Mouse (Mus musculus): Measurements from ENCODE around the gene Hist1h1e. TPM values are rescaled to one million over a fixed set of nuclear protein-coding genes. Genes with fewer than 3 reads are reported as not detected.
"Not testable (repeated sequence)": the region's sequence is repeated elsewhere in the genome, so short reads cannot be mapped to it uniquely, and the experiment has no call there.

Gene Hist1h1e
- 11.6 and 13.7 TPM in 2 replicates for polyA plus RNA-seq (2015; fragmentation: Nextera tagmentation; extraction: Ambion mirVana)

DNA sequence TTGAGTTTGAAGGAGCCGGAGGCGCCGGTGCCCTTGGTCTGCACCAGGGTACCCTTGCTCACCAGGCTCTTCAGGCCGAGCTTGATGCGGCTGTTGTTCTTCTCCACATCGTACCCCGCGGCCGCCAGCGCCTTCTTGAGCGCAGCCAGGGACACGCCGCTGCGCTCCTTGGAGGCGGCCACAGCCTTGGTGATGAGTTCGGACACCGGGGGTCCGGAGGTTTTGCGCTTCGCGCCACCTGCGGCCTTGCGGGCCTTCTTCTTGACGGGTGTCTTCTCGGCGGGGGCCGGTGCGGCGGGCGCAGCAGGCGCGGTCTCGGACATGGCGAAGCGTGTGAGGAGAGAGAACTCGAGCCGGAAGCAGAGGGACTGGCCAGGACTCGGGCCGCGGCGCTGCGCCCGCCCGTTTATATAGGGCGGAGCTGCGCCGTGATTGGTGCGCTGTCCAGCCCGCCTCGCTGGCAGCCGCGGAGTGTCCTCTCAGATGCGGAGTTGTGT lies at the start of gene Hist1h1e:
TSS of gene Hist1h1e (minus strand) at position 384 of the 497 bp plus-strand sequence.
- not testable (repeated sequence) for H3K36me3 ChIP-seq, H3K27me3 ChIP-seq, H3K9me3 ChIP-seq
- peak; percentile 91 for ATAC-seq (replicated peaks)
- Histone ChIP-seq H3K27ac (replicated peaks) (peak within 1 kb of the TSS; percentile 94), H3K4me2 (replicated peaks) (peak within 1 kb of the TSS; percentile 96), H3K4me3 (peak within 1 kb of the TSS; percentile 69), H3K9ac (replicated peaks) (peak within 1 kb of the TSS; percentile 85), H3K4me1 (peaks cover 25% of the 10 kb centered on the region)
- under 1% methylated on average over 53 of the region's 53 CpGs for WGBS

DNA sequence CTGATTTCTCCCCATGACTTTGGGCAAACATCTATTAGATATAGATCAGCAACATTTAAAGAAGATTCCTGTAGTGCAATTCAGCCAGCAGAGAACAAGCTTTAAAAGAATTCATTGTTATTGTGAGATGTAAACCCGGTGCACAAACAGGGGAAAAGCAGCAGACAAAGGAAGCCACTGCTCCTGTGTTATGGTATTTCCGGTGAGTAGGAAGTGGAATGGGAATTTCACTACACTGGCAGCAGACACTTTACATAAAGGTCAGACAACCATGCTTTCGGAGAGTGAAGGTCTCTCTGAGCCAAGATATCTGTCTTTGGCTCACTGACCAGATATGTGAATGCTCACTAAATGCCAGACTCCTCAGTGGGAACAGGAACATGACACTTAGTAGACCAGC lies 40.2 kb upstream of the Hist1h1e start:
- Histone ChIP-seq H3K4me2 (replicated peaks) (no peak overlapping the region), H3K27ac (replicated peaks) (no peak overlapping the region), H3K4me1 (no peaks in the 10 kb centered on the region), H3K9ac (replicated peaks) (no peak overlapping the region), H3K4me3 (no peak overlapping the region), H3K36me3 (no peaks in the 10 kb centered on the region), H3K9me3 (no peaks in the 10 kb centered on the region), H3K27me3 (no peaks in the 10 kb centered on the region)
- ATAC-seq (replicated peaks) = no peak
- 71% methylated on average over 3 of the region's 3 CpGs for WGBS

DNA sequence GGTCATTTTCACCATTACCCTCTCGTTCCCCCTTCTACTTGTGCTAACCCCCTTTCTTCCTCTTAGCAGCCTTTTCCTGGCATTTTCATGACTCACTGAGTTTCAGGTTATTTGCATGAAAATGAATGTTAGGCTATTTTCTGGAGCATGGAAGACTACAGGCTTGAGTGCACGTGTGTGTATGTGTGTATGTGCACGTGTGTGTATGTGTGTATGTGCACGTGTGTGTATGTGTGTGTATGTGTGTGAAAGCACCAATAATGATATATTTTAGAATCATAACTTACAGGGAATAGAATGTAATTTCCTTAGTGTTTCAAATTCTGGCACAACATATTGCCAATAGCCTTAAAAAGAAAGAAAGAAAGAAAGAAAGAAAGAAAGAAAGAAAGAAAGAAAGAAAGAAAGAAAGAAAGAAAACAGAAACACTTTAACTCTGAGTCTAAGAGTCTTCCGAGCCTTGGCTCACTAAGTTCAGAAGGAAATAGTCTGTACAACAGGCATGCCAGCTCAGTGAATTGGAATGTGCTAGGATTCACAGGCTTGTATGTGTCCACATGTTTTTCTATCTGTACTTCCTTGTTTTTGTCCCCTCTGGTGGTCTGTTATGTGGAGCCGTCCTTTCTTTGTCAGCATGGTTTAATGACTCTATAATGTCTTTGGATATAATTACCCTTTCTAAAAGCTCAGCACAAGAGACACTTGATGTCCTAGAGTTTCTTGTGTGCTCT lies 37.4 kb upstream of the Hist1h1e start:
- Histone ChIP-seq H3K27ac (replicated peaks) (no peak overlapping the region), H3K4me2 (replicated peaks) (no peak overlapping the region), H3K27me3 (no peaks in the 10 kb centered on the region), H3K4me1 (no peaks in the 10 kb centered on the region), H3K9ac (replicated peaks) (no peak overlapping the region), H3K4me3 (no peak overlapping the region), H3K36me3 (no peaks in the 10 kb centered on the region), H3K9me3 (no peaks in the 10 kb centered on the region)
- WGBS = 60% methylated on average over 6 of the region's 6 CpGs
- ATAC-seq (replicated peaks) = no peak

DNA sequence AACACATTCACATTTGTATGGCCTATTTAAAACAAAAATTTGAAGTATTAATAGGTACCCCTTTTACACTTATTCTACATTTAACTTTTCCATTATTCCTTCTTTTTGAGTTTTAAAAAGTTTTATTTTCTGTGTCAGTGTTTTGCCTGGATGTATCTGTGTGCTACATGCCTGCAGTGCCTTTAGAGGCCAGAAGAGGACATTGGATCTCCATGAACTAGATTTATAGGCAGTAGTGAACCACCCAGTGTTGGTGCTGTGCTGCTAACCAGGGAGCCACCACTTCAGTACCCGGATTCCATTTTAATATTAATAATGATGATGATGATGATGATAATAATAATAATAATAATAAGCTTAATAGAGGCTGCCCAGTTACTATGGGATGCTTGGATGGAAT lies 8.3 kb upstream of the Hist1h1e start:
- H3K27me3 ChIP-seq = no peaks in the 10 kb centered on the region
- H3K9ac ChIP-seq (replicated peaks) = no peak overlapping the region
- H3K36me3 ChIP-seq = no peaks in the 10 kb centered on the region
- H3K4me2 ChIP-seq (replicated peaks) = no peak overlapping the region
- WGBS = 51% methylated on average over 1 of the region's 1 CpGs
- no peaks in the 10 kb centered on the region for H3K4me1 ChIP-seq
- no peak for ATAC-seq (replicated peaks)
- no peaks in the 10 kb centered on the region for H3K9me3 ChIP-seq
- H3K4me3 ChIP-seq = no peak overlapping the region
- no peak overlapping the region for H3K27ac ChIP-seq (replicated peaks)

DNA sequence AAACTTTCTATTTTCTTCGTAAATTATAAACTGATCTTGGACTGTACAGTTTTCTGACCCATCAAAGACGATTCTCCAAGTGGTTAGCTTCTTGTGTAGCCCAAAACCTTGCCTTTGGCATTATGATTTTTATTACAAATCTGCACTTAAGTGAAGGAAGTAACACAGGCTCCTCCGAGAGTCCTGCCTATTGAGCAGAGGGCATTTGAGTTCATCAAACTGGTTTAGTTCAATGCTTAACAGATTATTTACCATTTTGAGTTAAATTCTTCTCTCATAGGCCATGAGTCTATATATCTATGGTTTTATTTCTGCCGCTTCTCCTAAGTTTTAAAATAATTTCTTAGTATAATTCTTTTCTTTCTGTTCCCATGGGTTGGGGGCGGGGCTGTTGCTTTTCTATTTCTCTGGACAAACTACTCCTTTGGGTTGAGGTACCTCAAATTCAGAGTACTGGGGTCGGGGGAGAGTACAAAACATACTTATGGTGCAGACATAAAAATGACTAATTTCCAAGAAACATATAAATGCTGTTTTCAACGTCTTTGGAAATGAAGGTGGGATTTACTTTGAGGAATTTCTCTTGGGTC lies 598 bp upstream of the Hist1h1e start:
- H3K27me3 ChIP-seq = no peaks in the 10 kb centered on the region
- H3K36me3 ChIP-seq = no peaks in the 10 kb centered on the region
- H3K9me3 ChIP-seq = no peaks in the 10 kb centered on the region
- peak overlapping the region; percentile 96 for H3K4me2 ChIP-seq (replicated peaks)
- peaks cover 25% of the 10 kb centered on the region for H3K4me1 ChIP-seq
- H3K27ac ChIP-seq (replicated peaks) = peak overlapping the region; percentile 94
- peak overlapping the region; percentile 69 for H3K4me3 ChIP-seq
- no peak for ATAC-seq (replicated peaks)
- 29% methylated on average over 7 of the region's 7 CpGs for WGBS
- H3K9ac ChIP-seq (replicated peaks) = peak overlapping the region; percentile 85; the same call in 1 of the 2 replicates

DNA sequence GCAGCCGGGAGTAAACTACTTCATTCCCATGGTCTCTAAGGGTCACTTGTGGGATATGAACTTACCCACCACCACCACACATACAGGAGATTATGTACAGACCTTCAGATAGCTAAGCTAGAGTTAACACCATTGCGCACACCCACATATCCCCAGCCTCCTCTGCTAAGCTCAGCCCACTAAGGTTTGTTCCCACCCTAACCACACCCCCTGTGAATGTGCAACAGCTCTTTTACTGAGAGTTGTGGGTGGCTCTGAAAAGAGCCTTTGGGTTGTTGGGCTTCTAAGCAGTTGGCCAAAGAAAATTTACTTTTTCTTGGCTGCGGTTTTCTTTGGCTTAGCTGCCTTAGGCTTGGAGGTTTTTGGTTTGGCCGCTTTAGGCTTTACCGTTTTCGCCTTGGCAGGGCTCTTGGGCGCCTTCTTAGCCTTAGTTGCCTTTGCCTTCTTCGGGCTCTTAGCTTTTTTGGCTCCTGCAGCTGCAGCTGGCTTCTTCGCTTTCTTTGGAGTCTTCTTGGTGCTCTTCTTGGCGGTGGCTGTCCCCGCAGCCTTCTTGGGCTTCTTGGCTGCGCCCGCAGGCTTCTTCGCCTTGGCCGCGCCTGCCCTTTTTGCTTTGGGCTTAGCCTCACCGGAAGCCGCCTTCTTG lies 705 bp downstream of the Hist1h1e start:
- H3K9me3 ChIP-seq = no peaks in the 10 kb centered on the region
- H3K4me2 ChIP-seq (replicated peaks) = peak overlapping the region; percentile 96
- peak overlapping the region; percentile 94 for H3K27ac ChIP-seq (replicated peaks)
- under 1% methylated on average over 18 of the region's 18 CpGs for WGBS
- H3K4me3 ChIP-seq = peak overlapping the region; percentile 69
- peaks cover 25% of the 10 kb centered on the region for H3K4me1 ChIP-seq
- H3K36me3 ChIP-seq = no peaks in the 10 kb centered on the region
- peak; percentile 91 for ATAC-seq (replicated peaks)
- no peaks in the 10 kb centered on the region for H3K27me3 ChIP-seq
- H3K9ac ChIP-seq (replicated peaks) = peak overlapping the region; percentile 85

DNA sequence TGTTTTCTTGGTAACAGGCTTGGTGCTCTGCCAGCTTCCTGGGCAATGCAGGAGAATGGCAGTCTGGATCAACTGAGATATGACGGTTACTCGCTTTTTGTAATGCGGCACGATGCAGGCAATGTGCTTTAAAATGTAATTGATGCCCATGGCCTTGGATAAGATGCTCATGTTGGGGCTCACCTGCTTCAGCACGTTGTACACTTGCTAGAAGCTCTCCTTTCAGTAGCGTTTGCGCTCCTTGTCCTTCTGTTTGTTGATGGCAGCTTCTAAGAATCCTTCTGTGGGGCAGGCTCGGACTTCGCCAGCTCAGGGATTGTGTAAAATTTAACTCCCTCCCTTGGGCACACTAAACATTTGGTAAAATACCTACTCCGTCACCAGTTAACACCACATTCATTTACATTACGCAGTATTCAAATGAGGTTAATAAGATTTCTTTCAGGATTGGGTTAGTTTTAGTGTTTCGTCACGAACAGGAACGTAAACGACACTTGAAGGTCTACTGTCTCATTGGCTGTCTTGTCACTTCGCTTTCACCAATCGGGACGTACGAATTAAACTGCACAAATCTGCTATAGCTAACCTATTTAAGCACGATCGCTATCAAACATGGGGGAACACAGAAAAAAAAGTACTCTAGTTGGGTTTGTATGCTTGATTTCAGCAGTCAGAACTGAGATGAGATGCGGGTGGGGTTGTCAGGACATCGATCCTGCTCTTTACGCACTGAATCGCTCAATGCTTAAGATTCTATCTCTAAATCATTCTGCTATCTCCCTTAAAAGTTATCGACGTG lies 1.4 kb downstream of the Hist1h1e start, which contains the start of gene Hist1h2be:
TSS of gene Hist1h2be (minus strand) at position 392 of the 799 bp plus-strand sequence.
- under 1% methylated on average over 27 of the region's 27 CpGs for WGBS
- peak; percentile 91 for ATAC-seq (replicated peaks)
- peak within 1 kb of the TSS; percentile 94 for H3K27ac ChIP-seq (replicated peaks)
- peak within 1 kb of the TSS; percentile 96 for H3K4me2 ChIP-seq (replicated peaks)
- H3K9ac ChIP-seq (replicated peaks) = peak within 1 kb of the TSS; percentile 85
- H3K4me1 ChIP-seq = peaks cover 25% of the 10 kb centered on the region
- no peaks in the 10 kb centered on the region for H3K9me3 ChIP-seq
- no peaks in the 10 kb centered on the region for H3K36me3 ChIP-seq
- peak within 1 kb of the TSS; percentile 69 for H3K4me3 ChIP-seq
- H3K27me3 ChIP-seq = no peaks in the 10 kb centered on the region

DNA sequence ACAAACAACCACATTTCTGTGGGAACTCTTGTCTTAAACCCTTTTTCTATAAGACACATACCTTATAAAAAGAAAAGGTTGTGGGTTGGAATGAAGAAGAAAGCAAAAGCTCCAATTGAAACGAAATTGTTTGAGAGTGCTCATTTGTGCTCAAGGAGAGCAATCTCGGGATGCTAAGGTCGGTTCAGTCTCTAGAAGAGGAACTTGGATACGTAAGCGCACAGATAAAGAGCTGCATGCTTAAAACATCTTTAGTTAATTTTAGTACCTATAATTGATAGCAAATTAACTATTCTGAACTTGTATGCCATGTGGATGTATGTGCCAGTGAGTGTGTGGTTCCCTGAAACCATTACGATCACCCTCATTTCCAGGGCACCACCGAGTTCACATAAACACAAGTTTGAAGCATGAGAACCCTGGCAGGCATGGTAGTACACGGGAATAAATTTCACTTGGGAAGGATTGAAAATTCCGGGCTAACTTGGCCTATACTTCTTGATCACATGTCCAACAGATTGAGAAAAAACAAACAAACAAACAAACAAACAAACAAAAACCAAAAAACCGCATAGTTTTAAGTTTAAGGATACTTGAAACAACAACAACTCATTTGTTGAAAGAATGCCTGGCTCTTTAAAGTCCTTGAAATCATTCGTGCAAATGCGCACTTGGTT lies 2.2 kb downstream of the Hist1h1e start:
- 42% methylated on average over 12 of the region's 12 CpGs for WGBS
- H3K4me2 ChIP-seq (replicated peaks) = peak overlapping the region; percentile 96
- ATAC-seq (replicated peaks) = no peak
- peak overlapping the region; percentile 51 for H3K9ac ChIP-seq (replicated peaks)
- H3K27ac ChIP-seq (replicated peaks) = peak overlapping the region; percentile 94
- no peaks in the 10 kb centered on the region for H3K27me3 ChIP-seq
- H3K9me3 ChIP-seq = no peaks in the 10 kb centered on the region
- H3K4me1 ChIP-seq = peaks cover 25% of the 10 kb centered on the region
- peak overlapping the region; percentile 69 for H3K4me3 ChIP-seq
- H3K36me3 ChIP-seq = no peaks in the 10 kb centered on the region

DNA sequence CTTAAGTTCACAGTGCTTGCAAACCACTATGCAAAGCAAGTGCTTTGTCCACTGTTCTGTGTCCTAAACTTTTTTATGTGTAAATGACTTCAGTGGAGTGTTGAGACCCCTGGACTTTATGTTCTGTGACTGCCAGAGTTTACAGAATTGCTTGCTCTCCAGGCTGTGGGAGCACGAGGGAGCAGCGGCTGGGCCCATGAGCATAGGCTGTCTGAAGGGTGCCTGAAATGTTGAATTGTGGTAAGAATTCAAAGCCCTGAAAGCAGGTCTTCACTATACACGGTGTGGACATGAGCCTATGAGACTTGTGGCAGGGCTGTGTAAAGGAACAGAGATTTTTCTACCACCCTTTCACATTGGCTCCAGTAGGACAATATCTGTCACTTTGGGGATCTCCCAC lies 10.7 kb downstream of the Hist1h1e start:
- Histone ChIP-seq H3K9ac (replicated peaks) (no peak overlapping the region), H3K9me3 (no peaks in the 10 kb centered on the region), H3K27ac (replicated peaks) (no peak overlapping the region), H3K36me3 (no peaks in the 10 kb centered on the region), H3K4me3 (no peak overlapping the region), H3K27me3 (no peaks in the 10 kb centered on the region), H3K4me1 (no peaks in the 10 kb centered on the region), H3K4me2 (replicated peaks) (no peak overlapping the region)
- ATAC-seq (replicated peaks) = no peak
- 89% methylated on average over 3 of the region's 3 CpGs for WGBS

DNA sequence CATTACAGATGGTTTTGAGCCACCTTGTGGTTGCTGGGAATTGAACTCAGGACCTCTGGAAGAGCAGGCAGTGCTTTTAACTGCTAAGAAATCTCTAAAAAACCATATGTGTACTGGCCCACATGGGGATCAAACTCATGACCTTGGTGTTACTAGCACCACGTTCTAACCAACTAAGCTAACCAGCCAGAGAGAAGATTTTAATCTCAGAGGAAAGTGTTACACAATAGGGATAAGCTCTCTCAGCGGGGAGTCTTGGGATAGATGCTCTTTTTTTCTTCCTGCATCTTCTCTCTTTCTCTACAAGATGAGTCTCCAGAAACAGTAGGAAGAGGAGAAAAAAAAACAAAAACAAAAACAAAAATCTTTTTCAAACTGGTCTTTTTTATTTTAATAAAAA lies 12.0 kb downstream of the Hist1h1e start:
- Histone ChIP-seq H3K27me3 (no peaks in the 10 kb centered on the region), H3K9ac (replicated peaks) (no peak overlapping the region), H3K4me1 (no peaks in the 10 kb centered on the region), H3K4me3 (no peak overlapping the region), H3K36me3 (no peaks in the 10 kb centered on the region), H3K9me3 (no peaks in the 10 kb centered on the region), H3K4me2 (replicated peaks) (no peak overlapping the region), H3K27ac (replicated peaks) (no peak overlapping the region)
- ATAC-seq (replicated peaks) = no peak
- WGBS = 82% methylated on average over 2 of the region's 2 CpGs

DNA sequence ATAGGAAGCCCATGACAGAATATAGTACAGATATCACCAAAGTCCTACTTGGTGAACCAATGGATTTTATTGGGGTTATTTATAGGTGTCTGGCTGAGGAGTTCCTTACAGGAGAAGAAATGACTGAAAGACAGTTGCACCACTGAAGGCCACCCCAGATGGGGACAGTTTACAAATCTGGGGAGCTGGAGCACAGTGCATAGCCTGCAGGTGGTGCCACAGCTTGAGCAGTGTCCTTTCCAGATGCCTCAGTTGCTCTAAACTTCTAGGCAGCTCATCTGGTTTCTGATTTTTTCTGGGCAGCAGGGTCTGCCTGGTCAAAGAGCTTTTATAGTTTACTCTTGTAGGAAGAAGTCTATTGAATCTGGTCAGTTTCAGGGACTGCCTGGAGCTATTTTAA lies 12.5 kb downstream of the Hist1h1e start:
- ATAC-seq (replicated peaks) = no peak
- Histone ChIP-seq H3K4me2 (replicated peaks) (no peak overlapping the region), H3K36me3 (no peaks in the 10 kb centered on the region), H3K27ac (replicated peaks) (no peak overlapping the region), H3K9ac (replicated peaks) (no peak overlapping the region), H3K27me3 (no peaks in the 10 kb centered on the region), H3K4me1 (no peaks in the 10 kb centered on the region), H3K9me3 (no peaks in the 10 kb centered on the region), H3K4me3 (no peak overlapping the region)
